Mouse (Mus musculus) neural tube, embryonic 10.5 days (tissue): ENCODE data around the gene Fsd1l.

Experiments used
- DNase-seq: peaks from one replicate; pipeline ENCODE4 v3.0.0-alpha.2; 2017; ENCODE audit warnings: low spot score; ENCODE audit errors: extremely low spot score

The Fsd1l gene

DNA sequence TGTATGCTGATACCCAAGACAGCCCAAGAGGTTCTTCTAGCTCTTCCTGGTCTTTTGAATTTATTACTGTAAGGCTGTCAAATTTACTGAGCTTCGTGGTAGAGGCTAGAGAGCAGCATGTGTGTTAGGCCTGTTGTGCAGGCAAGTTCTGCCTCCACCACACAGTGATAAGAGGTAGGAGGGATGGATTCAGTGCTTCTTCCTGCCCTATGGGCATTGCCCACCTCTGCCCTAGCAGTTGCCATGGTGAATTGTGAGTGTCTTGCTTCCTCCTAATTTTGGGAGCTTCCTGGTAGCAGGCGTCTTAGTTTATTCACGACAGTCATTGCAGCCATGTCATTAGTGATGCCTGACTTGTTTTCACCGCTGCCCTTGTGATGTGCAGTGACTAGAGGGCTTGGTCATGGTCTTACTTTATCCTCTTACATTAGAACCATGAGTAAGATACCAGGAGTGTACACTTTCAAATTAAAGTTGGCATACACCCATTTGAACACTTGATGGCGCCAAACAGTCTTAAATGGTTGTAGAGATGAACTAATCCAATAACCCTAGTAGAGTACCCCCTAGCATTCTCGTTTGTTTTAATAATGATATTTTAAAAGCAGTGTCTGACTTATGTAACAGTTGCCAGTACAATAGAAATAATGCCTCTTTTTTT, 107.8 kb downstream of the Fsd1l start:
- no peak for DNase-seq

DNA sequence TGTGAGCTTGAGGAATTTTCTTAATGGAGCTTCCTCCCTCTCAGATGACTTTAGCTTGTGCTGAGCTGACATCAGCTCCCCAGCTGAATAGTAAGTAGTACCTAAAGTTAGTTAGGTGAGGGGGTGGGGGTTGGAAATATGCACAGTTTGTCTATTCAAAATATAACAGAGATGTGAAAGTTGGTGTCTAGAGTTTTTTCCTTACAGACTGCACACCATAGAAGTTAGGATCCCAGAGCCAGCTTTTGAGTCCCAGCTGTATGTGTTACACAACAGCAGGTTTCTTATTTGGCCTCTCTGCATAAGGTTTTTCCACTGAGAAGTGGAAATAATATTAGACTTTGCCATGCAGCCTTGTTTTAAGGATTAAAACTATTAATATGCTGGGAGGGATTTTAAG, 118.6 kb downstream of the Fsd1l start:
- no peak for DNase-seq

DNA sequence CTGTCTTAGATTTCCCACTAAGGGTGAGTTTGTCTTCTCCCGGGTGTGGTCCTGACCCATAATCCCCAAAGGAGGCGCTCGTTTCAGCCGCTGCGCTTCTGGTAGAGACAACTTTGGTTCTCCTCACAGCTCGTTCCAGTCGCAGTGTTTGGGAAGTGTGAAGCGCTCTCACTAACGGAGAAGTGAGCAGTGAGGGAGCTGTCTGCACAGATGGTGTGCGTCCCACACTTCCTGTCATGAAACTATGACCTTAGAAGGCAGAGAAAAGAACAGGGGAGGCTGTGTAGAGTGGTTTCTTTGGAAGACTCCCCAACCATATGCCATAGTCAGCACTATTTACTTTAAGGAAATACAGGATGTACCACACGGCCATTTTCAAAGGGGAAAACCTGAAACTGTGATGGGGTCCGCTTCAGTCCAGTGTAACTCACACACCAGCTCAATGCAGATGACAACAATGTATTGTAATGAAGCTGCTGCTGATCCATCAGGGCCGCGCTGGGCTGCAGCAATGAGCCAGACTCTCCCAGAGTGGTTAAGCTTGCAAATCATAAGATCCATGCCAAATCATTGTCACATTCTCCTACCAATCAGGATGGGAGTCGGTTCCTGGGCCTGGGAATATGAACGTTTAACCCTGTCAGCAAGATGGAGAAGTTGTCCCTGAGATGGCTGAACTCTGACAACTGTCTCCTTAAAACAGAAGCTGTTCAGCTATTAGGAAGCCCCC, 119.3 kb downstream of the Fsd1l start:
- no peak for DNase-seq
